Mouse (Mus musculus) kidney, embryonic 16.5 days (tissue): ENCODE measurements around the gene Pla2g12a. TPM values are rescaled to one million over a fixed set of nuclear protein-coding genes. Genes with fewer than 3 reads are reported as not detected.

ENCODE experiments used
- ATAC-seq: fragments of 200-750 bp; cut with Nextera tagmentation; 2 replicates; pipeline ENCODE4 v1.8.0; 2017; ENCODE audit warnings: moderate TSS enrichment; ENCODE audit not compliant: low FRiP score, low TSS enrichment
- H3K27ac ChIP-seq: fragments of 300-500 bp; sonication (generic); 2 replicates; pipeline ENCODE4 v1.5.1; 2014; ENCODE audit warnings: low read length
- H3K27me3 ChIP-seq: fragments of 300-500 bp; sonication (generic); 2 replicates; pipeline ENCODE4 v1.6.1; 2014; ENCODE audit warnings: low read length, control low read depth, mixed read lengths; ENCODE audit not compliant: insufficient read depth
- H3K36me3 ChIP-seq: fragments of 300-500 bp; sonication (generic); 2 replicates; pipeline ENCODE4 v1.6.1; 2014; ENCODE audit warnings: low read length, control low read depth, mixed read lengths; ENCODE audit not compliant: insufficient read depth
- H3K4me1 ChIP-seq: fragments of 300-500 bp; sonication (generic); 2 replicates; pipeline ENCODE4 v1.6.1; 2014; ENCODE audit warnings: low read length, control low read depth, mixed read lengths; ENCODE audit not compliant: insufficient read depth
- H3K4me2 ChIP-seq: fragments of 300-500 bp; sonication (generic); replicated peaks from 2 replicates; pipeline ENCODE4 v1.6.1; 2014; ENCODE audit warnings: low read depth, low read length
- H3K4me3 ChIP-seq: fragments of 300-500 bp; sonication (generic); 2 replicates; pipeline ENCODE4 v1.5.1; 2014; ENCODE audit warnings: mild to moderate bottlenecking, low read length
- H3K9ac ChIP-seq: fragments of 300-500 bp; sonication (generic); replicated peaks from 2 replicates; pipeline ENCODE4 v1.6.1; 2014; ENCODE audit warnings: low read length
- H3K9me3 ChIP-seq: fragments of 300-500 bp; sonication (generic); 2 replicates; pipeline ENCODE4 v1.6.1; 2016; ENCODE audit warnings: low read length, control low read depth
- WGBS: fragments of 180-500 bp; shearing (Covaris S2); extraction: QIAGEN DNeasy Blood & Tissue Kit; methylation state at CpG from one replicate; pipeline ENCODE4 v1.1.7; 2014; 5-methylcytosine and 5-hydroxymethylcytosine counted together
- polyA plus RNA-seq: library from polyadenylated mRNA; unstranded; fragments of >200 nt; fragmentation: Nextera tagmentation; extraction: Ambion mirVana; gene quantifications from 2 replicates; pipeline ENCODE4 v1.2.1, GENCODE M21; 2015

Gene Pla2g12a
- polyA plus RNA-seq, 1 experiment from 2014 or later: 47.5 TPM

DNA sequence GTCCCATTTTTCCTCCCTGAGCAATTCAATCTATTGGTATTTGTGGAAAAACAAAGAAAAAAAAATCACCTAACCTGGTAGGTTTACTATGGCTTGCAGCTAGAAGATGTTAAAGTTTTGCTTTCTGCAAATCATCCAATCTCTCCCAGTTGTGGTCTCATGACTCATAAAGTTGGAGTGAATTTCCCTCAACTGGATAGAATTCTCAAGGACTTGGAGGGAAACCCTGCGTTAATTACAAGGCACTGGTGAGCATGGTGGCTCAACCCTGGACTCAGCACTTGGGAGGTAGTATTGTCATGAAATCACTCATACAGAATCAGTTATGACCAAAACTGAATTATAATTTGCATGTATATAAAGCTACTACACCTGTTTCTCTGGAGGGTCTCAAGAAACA is 62.9 kb downstream of the Pla2g12a start:
- 87% methylated on average over 1 of the region's 1 CpGs for WGBS
- H3K4me3 ChIP-seq: no peak overlapping the region
- no peaks in the 10 kb centered on the region for H3K36me3 ChIP-seq
- no peaks in the 10 kb centered on the region for H3K27me3 ChIP-seq
- ATAC-seq: no peak
- no peaks in the 10 kb centered on the region for H3K4me1 ChIP-seq
- H3K9ac ChIP-seq: no peak overlapping the region
- H3K4me2 ChIP-seq: no peak overlapping the region
- H3K9me3 ChIP-seq: no peaks in the 10 kb centered on the region
- no peak overlapping the region for H3K27ac ChIP-seq

DNA sequence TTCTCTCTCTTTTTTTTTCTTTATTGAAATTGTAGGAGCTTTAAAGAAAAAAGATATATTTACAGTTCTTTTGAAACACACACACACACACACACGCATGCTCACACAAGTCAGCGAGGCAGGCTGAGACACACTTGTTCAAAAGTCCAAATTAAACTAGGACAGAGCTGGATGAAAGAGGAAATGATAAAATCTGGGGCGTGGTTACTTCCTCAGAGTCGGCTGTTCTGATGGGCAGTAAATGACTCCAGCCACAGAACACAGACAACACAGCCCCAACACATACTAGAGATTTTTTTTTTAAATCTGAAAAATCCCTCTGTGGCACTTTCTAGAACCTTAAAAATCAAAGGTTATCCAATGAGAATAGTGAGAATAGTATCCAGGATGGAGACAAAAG is 65.4 kb downstream of the Pla2g12a start:
- no peaks in the 10 kb centered on the region for H3K4me1 ChIP-seq
- 75% methylated on average over 4 of the region's 4 CpGs for WGBS
- no peak for ATAC-seq
- no peaks in the 10 kb centered on the region for H3K27me3 ChIP-seq
- H3K36me3 ChIP-seq: no peaks in the 10 kb centered on the region
- no peak overlapping the region for H3K4me2 ChIP-seq
- H3K9ac ChIP-seq: no peak overlapping the region
- H3K27ac ChIP-seq: no peak overlapping the region
- no peak overlapping the region for H3K4me3 ChIP-seq
- H3K9me3 ChIP-seq: no peaks in the 10 kb centered on the region

Other genes with a start within 250 kb of the Pla2g12a start
- 2.3 and 2.4 TPM in 2 replicates for gene Egf, start 123.3 kb upstream of the Pla2g12a start, polyA plus RNA-seq
- gene Lrit3, start 74.6 kb upstream of the Pla2g12a start, polyA plus RNA-seq: 0.10 TPM in 1 of 2 replicates, not detected in the other
- not detected in 2 replicates for gene Rrh, start 56.0 kb upstream of the Pla2g12a start, polyA plus RNA-seq
- 69.2 and 79.2 TPM in 2 replicates for gene Gar1, start 47.2 kb upstream of the Pla2g12a start, polyA plus RNA-seq
- 18.0 and 24.6 TPM in 2 replicates for gene Cfi, start 42.7 kb upstream of the Pla2g12a start, polyA plus RNA-seq
- 78.9 and 83.6 TPM in 2 replicates for gene Casp6, start 22.8 kb downstream of the Pla2g12a start, polyA plus RNA-seq
- 2.1 and 2.8 TPM in 2 replicates for gene Mcub, start 91.6 kb downstream of the Pla2g12a start, polyA plus RNA-seq
- 35.3 and 41.1 TPM in 2 replicates for gene Sec24b, start 182.9 kb downstream of the Pla2g12a start, polyA plus RNA-seq